Mouse (Mus musculus): ENCODE results near the gene Magi1. TPM values are rescaled to one million over a fixed set of nuclear protein-coding genes. Genes with fewer than 3 reads are reported as not detected.

Magi1 gene
- polyA plus RNA-seq, 1 experiment from 2014 or later: 39.1 TPM

DNA sequence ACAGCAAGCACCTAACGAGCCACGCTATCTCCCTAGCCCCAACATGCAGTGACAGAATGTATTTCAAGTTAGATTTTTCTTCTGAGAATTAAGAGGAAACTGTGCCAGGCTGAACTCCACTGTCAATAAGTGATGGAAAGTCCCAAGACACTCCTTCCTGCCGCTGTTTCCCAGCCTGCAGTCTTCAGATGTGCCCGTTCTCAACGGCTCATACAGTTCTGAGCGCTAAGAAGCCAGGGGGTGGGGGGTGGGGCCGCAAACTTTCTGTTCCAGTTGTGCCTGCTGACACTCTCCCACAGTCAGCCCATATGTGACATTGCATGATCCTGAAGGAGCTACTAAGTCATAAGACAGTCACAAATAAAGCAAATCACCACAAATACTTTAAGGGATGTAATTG, 61.5 kb downstream of the Magi1 start:
- Histone ChIP-seq H3K4me1 (0 out of 2 replicates have a peak, but pooled peaks cover 3% of the 10 kb centered on the region), H3K27me3 (no peaks in the 10 kb centered on the region), H3K36me3 (ENCODE audit: poor library complexity, severe bottlenecking) (no peaks in the 10 kb centered on the region), H3K9ac (no peak overlapping the region), H3K27ac (no peak overlapping the region), H3K4me3 (no peak overlapping the region), H3K4me2 (no peak overlapping the region), H3K9me3 (replicated peaks) (no peaks in the 10 kb centered on the region)
- 64% methylated on average over 7 of the region's 7 CpGs for WGBS
- no peak for ATAC-seq

DNA sequence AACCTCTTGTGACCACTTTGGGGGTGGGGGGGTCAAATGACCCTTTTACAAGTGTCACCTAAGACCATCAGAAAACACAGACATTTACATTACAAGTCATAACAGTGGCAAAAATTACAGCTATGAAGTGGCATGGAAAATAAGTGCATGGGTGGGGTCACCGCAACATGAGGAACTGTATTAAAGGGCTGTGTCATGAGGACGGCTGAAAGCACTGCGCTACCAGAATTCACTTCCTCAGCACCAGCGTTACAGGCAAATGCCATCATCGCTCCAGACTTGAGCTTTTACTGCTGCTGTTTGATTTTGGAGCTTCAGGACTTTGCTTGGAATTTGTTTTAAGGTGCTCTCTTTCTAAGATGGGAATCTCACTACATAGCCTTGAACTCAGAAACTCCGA, 62.0 kb downstream of the Magi1 start:
- ATAC-seq: no peak
- H3K27me3 ChIP-seq: no peaks in the 10 kb centered on the region
- H3K9me3 ChIP-seq (replicated peaks): no peaks in the 10 kb centered on the region
- no peak overlapping the region for H3K9ac ChIP-seq
- 89% methylated on average over 6 of the region's 6 CpGs for WGBS
- no peak overlapping the region for H3K27ac ChIP-seq
- H3K4me3 ChIP-seq: no peak overlapping the region
- H3K4me2 ChIP-seq: no peak overlapping the region
- no peaks in the 10 kb centered on the region for H3K36me3 ChIP-seq (ENCODE audit: poor library complexity, severe bottlenecking)
- H3K4me1 ChIP-seq: 0 out of 2 replicates have a peak, but pooled peaks cover 3% of the 10 kb centered on the region

DNA sequence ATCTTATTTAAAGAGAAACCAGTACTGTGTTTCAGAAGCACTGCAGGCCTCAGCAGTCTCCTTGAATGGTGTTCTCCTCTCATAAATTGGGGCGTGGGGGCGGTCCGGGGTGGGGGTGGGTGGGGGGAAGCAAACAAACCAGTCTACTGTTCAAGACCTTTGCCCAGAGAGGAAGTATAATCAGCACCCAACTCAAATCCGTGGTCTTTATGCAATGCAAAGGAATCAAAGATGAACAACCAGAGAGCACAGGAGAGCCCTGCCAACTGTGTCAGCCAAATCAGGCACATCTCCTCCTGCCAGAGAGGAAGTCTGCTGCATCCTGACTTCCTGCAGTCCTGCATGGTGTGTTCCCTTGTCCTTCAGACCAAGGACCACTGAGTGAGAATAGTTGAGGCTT, 65.6 kb downstream of the Magi1 start:
- Histone ChIP-seq H3K36me3 (ENCODE audit: poor library complexity, severe bottlenecking) (no peaks in the 10 kb centered on the region), H3K27me3 (no peaks in the 10 kb centered on the region), H3K4me3 (no peak overlapping the region), H3K4me1 (peaks cover 10% of the 10 kb centered on the region), H3K4me2 (no peak overlapping the region), H3K27ac (no peak overlapping the region), H3K9ac (no peak overlapping the region), H3K9me3 (replicated peaks) (no peaks in the 10 kb centered on the region)
- WGBS: 92% methylated on average over 4 of the region's 4 CpGs
- no peak for ATAC-seq

DNA sequence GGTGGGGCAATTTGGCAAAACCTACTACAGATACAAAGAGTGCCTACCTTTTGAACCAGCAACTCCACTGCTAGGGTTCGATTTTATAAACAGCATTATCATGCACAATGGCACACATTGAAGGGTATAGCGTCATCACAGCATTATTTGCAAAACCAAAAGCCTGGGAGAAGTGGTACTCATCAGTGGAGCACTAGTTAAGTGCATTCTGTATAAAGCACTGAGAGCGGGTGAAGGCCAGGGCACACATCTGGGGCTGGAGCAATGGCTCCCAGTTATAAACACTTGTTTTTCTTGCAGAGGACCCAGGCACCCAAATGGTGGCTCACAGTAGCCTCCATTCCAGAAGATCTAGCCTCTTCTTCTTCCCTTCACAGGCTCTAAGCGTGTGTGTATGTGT, 67.9 kb downstream of the Magi1 start:
- WGBS: 89% methylated on average over 4 of the region's 4 CpGs
- no peaks in the 10 kb centered on the region for H3K27me3 ChIP-seq
- no peaks in the 10 kb centered on the region for H3K9me3 ChIP-seq (replicated peaks)
- no peak overlapping the region for H3K4me3 ChIP-seq
- H3K4me1 ChIP-seq: peaks cover 10% of the 10 kb centered on the region
- H3K9ac ChIP-seq: no peak overlapping the region
- no peak overlapping the region for H3K4me2 ChIP-seq
- H3K36me3 ChIP-seq (ENCODE audit: poor library complexity, severe bottlenecking): no peaks in the 10 kb centered on the region
- no peak for ATAC-seq
- H3K27ac ChIP-seq: no peak overlapping the region

DNA sequence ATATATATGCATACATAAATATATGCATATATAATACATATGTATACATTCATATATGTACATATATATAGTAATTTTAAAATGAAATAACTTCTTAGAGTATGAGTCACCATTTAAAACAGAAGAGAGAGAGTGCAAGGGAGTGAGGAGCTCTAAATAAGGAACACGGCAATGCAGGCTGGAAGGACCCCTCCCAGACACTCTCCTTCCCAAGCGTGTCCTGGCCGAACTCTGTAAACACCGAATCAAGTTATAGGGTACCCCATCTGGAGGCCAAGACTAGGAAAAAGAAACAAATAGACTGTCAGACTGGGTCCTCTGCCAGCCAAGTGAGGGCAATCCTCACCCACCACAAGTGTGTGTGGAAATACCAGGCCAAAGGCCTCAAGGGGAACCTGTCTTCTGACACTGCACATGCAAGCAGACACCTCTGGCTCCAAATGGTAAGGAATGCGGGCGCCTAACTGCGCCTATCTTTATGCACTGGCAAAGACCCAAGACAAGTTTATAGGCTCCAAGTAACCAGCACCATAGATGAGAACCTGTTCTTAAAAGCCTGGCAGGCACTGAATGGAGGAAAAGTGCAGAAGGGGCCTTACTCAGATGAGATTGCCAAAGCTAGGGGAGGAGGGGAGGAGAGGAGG, 68.7 kb downstream of the Magi1 start:
- ATAC-seq: no peak
- H3K4me2 ChIP-seq: no peak overlapping the region
- H3K4me1 ChIP-seq: peaks cover 10% of the 10 kb centered on the region
- H3K9me3 ChIP-seq (replicated peaks): no peaks in the 10 kb centered on the region
- H3K4me3 ChIP-seq: no peak overlapping the region
- H3K27ac ChIP-seq: no peak overlapping the region
- no peak overlapping the region for H3K9ac ChIP-seq
- 87% methylated on average over 7 of the region's 7 CpGs for WGBS
- no peaks in the 10 kb centered on the region for H3K27me3 ChIP-seq
- H3K36me3 ChIP-seq (ENCODE audit: poor library complexity, severe bottlenecking): no peaks in the 10 kb centered on the region

GRCm38 (mm10) chr6:94205926-94206325, 77.8 kb downstream of the Magi1 start:
- Histone ChIP-seq H3K4me2 (no peak overlapping the region), H3K36me3 (ENCODE audit: poor library complexity, severe bottlenecking) (no peaks in the 10 kb centered on the region), H3K27ac (no peak overlapping the region), H3K27me3 (no peaks in the 10 kb centered on the region), H3K4me3 (no peak overlapping the region), H3K9me3 (replicated peaks) (no peaks in the 10 kb centered on the region), H3K4me1 (peaks cover 7% of the 10 kb centered on the region), H3K9ac (no peak overlapping the region)
- 29% methylated on average over 5 of the region's 5 CpGs for WGBS
- ATAC-seq: no peak

DNA sequence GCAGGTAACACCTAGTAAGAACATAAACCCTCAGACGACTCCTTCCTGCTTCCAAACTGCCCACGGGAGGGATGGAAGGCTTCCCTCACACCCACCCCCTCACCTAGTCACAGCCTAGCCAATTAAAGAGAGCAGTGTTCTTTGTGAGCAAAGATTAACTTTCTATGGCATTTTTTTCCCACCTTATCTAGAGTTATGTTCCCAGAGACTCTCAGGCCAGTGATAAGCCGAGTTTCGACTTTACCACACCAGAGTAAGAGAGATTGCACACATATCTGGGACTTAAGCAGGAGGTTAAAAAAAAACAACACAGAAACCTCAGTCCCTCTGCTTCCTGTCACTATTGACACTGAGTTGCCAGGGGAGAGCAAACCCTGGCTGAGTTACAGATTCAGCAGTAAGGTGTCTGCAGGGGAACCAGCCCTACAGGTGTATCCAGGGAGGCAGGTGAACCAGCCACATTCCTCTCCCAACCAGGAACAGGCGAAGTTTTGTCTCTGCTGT, 80.0 kb downstream of the Magi1 start:
- Histone ChIP-seq H3K4me1 (peaks cover 7% of the 10 kb centered on the region), H3K36me3 (ENCODE audit: poor library complexity, severe bottlenecking) (no peaks in the 10 kb centered on the region), H3K9me3 (replicated peaks) (no peaks in the 10 kb centered on the region), H3K4me2 (no peak overlapping the region), H3K27me3 (no peaks in the 10 kb centered on the region), H3K9ac (no peak overlapping the region), H3K27ac (no peak overlapping the region), H3K4me3 (no peak overlapping the region)
- 63% methylated on average over 5 of the region's 5 CpGs for WGBS
- no peak for ATAC-seq

DNA sequence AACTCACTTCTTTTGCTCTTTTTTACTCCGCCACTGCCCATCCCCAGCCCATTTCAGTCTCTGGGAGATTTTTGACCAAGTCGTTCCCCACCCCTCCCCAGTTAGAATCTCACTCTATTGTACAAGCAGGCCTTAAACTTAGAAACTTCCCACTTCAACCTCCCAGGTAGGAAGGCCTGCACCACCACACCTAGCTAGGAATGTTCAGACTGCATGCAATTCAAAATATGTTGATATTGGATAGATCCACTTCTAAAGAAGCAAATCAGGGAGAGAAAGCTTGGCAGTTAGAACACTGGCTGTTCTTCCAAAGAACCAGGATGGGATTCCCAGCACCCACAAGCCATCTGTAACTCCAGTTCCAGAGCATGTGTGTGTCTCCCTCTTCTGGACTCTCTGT, 81.8 kb downstream of the Magi1 start:
- Histone ChIP-seq H3K27ac (no peak overlapping the region), H3K4me3 (no peak overlapping the region), H3K4me2 (no peak overlapping the region), H3K9me3 (replicated peaks) (no peaks in the 10 kb centered on the region), H3K9ac (no peak overlapping the region), H3K4me1 (peaks cover 7% of the 10 kb centered on the region), H3K36me3 (ENCODE audit: poor library complexity, severe bottlenecking) (no peaks in the 10 kb centered on the region), H3K27me3 (no peaks in the 10 kb centered on the region)
- 97% methylated on average over 2 of the region's 2 CpGs for WGBS
- no peak for ATAC-seq

GRCm38 (mm10) chr6:94200910-94201309, 82.8 kb downstream of the Magi1 start:
- no peaks in the 10 kb centered on the region for H3K9me3 ChIP-seq (replicated peaks)
- H3K27me3 ChIP-seq: no peaks in the 10 kb centered on the region
- H3K36me3 ChIP-seq (ENCODE audit: poor library complexity, severe bottlenecking): no peaks in the 10 kb centered on the region
- no peak overlapping the region for H3K4me3 ChIP-seq
- ATAC-seq: no peak
- peaks cover 4% of the 10 kb centered on the region for H3K4me1 ChIP-seq
- no peak overlapping the region for H3K27ac ChIP-seq
- H3K4me2 ChIP-seq: no peak overlapping the region
- no peak overlapping the region for H3K9ac ChIP-seq
- 39% methylated on average over 3 of the region's 3 CpGs for whole genome bisulfite sequencing

DNA sequence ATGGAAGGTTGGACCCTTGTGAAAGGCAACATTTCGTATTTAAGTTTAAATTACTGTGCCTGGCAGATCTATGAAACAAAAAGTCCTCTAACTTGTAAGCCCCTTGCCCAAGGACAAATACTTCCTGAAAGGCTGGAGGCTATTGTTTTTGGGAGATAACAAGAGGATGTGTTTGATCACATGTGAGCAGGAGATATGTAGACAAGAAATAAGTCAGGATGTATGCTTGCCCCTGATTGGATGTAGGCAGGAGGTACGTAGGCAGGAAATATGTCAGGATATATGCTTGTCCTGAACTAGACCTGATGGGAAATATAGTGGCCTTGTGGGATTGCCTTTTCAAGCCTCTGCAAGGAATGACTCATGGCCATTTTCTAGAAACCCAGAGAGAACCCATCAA, 84.0 kb downstream of the Magi1 start:
- no peak for ATAC-seq
- H3K4me3 ChIP-seq: no peak overlapping the region
- H3K27me3 ChIP-seq: no peaks in the 10 kb centered on the region
- 96% methylated on average over 2 of the region's 2 CpGs for WGBS
- no peak overlapping the region for H3K9ac ChIP-seq
- H3K9me3 ChIP-seq (replicated peaks): no peaks in the 10 kb centered on the region
- H3K4me1 ChIP-seq: no peaks in the 10 kb centered on the region; the same call in 1 of the 2 replicates
- H3K27ac ChIP-seq: no peak overlapping the region
- no peaks in the 10 kb centered on the region for H3K36me3 ChIP-seq (ENCODE audit: poor library complexity, severe bottlenecking)
- H3K4me2 ChIP-seq: no peak overlapping the region

- Histone ChIP-seq H3K4me1 (no peaks in the 10 kb centered on the region; the same call in 1 of the 2 replicates), H3K9me3 (replicated peaks) (no peaks in the 10 kb centered on the region), H3K27me3 (no peaks in the 10 kb centered on the region), H3K9ac (no peak overlapping the region), H3K4me3 (no peak overlapping the region), H3K36me3 (ENCODE audit: poor library complexity, severe bottlenecking) (no peaks in the 10 kb centered on the region), H3K27ac (no peak overlapping the region), H3K4me2 (no peak overlapping the region)
- WGBS: 88% methylated on average over 1 of the region's 1 CpGs
- no peak for ATAC-seq
Measured at GRCm38 (mm10) chr6:94197831-94198230, 85.9 kb downstream of the Magi1 start.

DNA sequence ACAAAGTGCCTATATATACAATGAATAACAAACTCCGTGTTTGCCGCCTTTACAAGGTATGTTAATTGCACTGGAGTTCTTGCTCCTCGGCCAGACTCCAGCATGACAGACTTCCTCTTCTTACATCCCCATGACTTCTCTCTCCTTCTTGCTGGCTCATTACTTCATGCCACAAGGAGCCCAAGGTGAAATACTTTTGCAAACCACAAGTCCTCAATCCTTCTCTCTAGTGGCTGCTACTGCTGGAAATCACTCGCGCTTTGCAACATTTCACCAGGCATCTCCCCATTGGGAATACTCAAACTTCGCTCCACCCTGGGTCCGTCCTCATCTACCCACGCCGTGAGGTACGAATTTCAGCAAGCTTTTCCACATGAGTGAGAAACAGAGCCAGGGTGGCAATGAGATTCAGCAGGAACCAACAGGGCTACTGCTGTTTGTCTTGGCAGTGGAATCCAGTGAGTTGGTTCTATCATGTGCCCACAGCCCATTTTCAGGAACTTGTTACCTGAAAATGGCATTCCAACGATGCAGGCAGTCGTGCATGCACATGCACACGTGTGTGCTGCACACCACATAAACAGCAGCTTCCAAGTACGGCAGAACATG, 88.3 kb downstream of the Magi1 start:
- Histone ChIP-seq H3K4me2 (no peak overlapping the region), H3K27ac (no peak overlapping the region), H3K27me3 (no peaks in the 10 kb centered on the region), H3K9me3 (replicated peaks) (no peaks in the 10 kb centered on the region), H3K36me3 (ENCODE audit: poor library complexity, severe bottlenecking) (no peaks in the 10 kb centered on the region), H3K4me3 (no peak overlapping the region), H3K4me1 (no peaks in the 10 kb centered on the region), H3K9ac (no peak overlapping the region)
- WGBS: 93% methylated on average over 14 of the region's 14 CpGs
- ATAC-seq: no peak

DNA sequence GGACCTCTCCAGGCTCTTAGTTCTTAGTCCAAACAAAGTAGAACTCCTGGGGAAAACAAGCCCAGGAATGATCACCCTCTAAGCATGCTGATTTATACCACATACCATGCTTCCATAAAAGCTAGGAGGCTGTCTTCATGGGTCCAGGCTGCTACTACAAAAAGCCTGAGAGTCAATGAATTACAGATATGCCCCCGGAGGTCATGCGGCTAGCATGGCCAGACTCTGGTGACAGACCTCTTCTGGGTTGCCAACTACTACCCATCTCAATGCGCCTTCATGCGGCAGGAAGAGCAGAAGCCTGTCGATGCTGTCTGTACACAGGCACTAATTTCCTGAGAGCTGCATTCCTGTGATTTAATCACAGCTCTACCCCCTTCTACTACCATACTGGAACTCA, 92.9 kb downstream of the Magi1 start:
- Histone ChIP-seq H3K27me3 (no peaks in the 10 kb centered on the region), H3K4me1 (no peaks in the 10 kb centered on the region), H3K9me3 (replicated peaks) (no peaks in the 10 kb centered on the region), H3K36me3 (ENCODE audit: poor library complexity, severe bottlenecking) (no peaks in the 10 kb centered on the region), H3K27ac (no peak overlapping the region), H3K4me2 (no peak overlapping the region), H3K4me3 (no peak overlapping the region), H3K9ac (no peak overlapping the region)
- WGBS: 95% methylated on average over 5 of the region's 5 CpGs
- no peak for ATAC-seq

Measured in forebrain, embryonic 13.5 days (tissue).